Mouse (Mus musculus) right cerebral cortex, adult 18-20 months (tissue): ENCODE measurements at regions not wholly inside any gene's neighbourhood (a gene's known extent, or its start where the extent isn't known, plus 50 kb on each side); places are given as distances from the start of the nearest gene placed in this dataset.
"Not testable (repeated sequence)": the region's sequence is repeated elsewhere in the genome, so short reads cannot be mapped to it uniquely, and the experiment has no call there.

Experiments
- DNase-seq: peaks from one replicate; pipeline ENCODE4 v3.0.0; 2022; ENCODE audit warnings: mixed read lengths

GRCm38 (mm10) chr12:25579407-25579806, 482.5 kb upstream of the Id2 start:
- DNase-seq = peak; percentile 40

- peak; percentile 14 for DNase-seq
Observed at GRCm38 (mm10) chr12:25565131-25565530, 468.2 kb upstream of the Id2 start.

- DNase-seq = no peak
Observed at GRCm38 (mm10) chr12:25559601-25560000, 462.7 kb upstream of the Id2 start.

- DNase-seq = no peak
Observed at GRCm38 (mm10) chr12:25553656-25554055, 456.7 kb upstream of the Id2 start.

GRCm38 (mm10) chr12:25549735-25550134, 452.8 kb upstream of the Id2 start:
- DNase-seq = no peak

DNA sequence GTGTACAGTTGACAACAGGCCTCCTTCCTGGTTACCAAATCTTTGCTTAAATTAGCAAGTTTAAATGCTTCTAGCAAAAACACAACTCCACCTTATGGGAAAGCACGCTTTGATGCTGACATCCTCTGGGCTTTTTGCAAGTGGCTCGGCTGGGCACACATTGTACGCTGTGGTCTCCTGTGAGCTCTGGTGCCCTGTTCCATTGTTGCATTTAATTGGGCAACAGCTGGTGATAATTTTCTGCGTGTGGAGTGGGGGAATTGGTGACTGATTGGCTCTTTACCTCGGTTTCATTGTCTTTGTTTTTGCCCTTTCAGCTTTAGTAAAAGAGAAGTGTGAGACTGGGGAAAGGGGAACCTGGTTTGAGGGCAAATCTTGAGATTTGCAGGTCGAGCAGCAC, 447.3 kb upstream of the Id2 start:
- DNase-seq = no peak

DNA sequence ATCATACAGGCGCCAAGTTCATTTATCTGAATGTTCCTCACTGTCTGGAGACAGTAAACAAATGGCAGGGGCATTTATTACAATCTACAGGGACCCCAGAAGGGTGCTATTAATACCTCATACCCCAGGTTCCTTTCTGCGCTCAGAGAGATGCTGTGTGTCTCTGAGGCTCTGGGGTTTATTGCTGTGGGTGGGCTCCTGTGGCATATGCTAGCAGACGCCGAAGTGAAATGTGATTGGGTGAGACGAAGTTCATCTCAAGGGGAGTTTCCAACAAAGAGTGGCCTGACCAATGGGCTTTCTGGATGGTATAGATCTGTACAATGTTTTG, 437.6 kb upstream of the Id2 start:
- DNase-seq = no peak

GRCm38 (mm10) chr12:25533709-25534619, 437.0 kb upstream of the Id2 start:
- DNase-seq = no peak

DNA sequence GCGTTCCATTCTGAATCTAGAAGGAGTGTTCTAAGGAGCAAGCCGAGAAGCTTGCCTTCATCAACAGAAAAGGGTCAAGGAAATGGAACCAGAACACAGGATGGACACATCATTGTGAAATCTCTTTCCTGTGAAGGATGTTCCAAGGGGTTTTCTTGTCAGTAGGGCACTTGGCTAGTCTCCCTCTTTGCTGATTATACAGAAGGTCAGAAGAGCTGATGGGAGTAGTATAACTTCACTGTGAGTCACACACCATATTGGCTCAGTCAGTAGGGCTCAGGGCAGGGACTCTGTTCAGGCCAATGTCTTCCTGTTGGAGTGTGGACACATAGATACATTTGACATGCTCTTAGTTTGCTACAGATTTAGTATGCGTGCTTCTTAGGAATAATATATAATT, 433.5 kb upstream of the Id2 start:
- no peak for DNase-seq

- DNase-seq = no peak
Observed at GRCm38 (mm10) chr12:25529537-25529936, 432.6 kb upstream of the Id2 start.

GRCm38 (mm10) chr12:25526639-25527038, 429.7 kb upstream of the Id2 start:
- DNase-seq = peak; percentile 55

DNA sequence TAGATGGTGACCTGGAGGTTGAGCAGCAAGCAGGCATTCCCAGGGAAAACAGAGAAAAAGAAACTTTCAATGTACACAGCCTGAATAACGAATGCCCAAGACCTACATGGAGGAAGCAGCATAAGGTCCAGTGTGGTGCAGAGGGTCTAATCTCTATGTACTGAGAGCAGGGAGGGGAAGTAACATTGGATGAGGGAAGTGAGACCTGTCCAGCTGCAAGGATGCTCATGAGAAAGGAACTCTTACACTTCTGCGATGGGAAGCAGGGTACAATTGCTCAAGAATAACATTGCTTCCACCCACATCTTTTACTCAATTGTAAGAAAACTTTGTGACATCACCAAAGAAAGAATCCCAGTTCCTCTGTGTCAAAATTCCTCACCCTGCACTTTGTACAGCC, 419.8 kb upstream of the Id2 start:
- DNase-seq = no peak

- DNase-seq = no peak
Observed at GRCm38 (mm10) chr12:25513679-25514078, 416.7 kb upstream of the Id2 start.

GRCm38 (mm10) chr12:25509666-25510065, 412.7 kb upstream of the Id2 start:
- no peak for DNase-seq

GRCm38 (mm10) chr12:25493233-25493632, 396.3 kb upstream of the Id2 start:
- no peak for DNase-seq

- no peak for DNase-seq
Observed at GRCm38 (mm10) chr12:25492483-25493190, 395.7 kb upstream of the Id2 start.

- DNase-seq = no peak
Observed at GRCm38 (mm10) chr12:25475180-25475758, 378.3 kb upstream of the Id2 start.

DNA sequence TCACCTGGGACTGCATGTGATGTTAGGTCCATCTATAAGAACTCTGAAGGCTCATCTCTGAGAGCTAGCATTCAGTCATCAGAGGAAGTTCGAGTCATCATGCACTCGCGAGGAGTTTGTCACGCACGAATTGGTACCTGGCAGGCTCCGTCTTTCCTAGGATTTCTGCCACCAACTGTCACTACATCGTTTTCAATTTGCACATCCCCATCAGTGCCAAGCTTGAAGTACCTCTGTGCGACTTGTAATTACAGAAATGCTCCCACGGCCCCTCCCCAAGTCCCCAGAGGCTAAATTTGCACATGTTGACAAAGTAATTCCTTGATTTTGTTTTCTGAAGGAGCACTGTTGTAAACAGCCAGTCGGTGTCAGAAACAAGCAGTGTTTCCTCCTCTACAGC, 372.2 kb upstream of the Id2 start:
- no peak for DNase-seq

DNA sequence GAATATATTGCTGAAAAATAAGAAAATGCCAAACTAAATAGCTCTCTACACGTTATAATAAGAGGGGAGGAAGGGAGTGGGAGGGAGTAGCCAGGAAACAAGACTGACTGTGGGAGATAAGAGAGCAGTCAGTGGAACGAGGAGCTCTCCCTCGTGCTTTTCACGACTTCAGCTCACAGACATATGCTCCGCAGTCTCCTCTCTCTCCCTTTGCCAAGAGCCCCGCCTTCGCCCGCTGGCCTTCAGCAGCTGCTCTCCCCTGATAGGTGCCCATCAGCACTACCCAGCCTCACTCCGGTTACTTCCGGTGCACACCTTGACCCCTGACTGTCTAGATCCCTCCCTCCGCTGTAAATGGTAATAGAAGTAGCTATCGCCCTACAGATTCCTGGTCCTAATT, 370.8 kb upstream of the Id2 start:
- peak; percentile 71 for DNase-seq

DNA sequence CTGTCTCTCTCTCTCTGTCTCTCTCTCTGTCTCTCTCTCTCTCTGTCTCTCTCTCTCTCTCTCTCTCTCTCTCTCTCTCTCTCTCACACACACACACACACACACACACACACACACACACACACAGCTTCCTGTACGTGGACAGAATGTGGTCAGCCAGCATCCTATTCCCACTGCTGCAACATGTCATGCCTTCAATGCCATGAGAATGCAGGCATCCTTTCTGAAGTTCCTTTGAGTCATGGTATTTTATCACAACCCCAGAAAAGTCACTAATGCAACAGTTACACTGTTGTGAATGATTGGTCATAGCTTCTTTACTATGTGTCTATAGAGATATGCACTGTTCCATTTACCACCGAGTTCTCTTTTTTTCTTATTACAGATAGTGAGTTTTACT, 365.8 kb upstream of the Id2 start:
- DNase-seq = not testable (repeated sequence)

GRCm38 (mm10) chr12:25455281-25455989, 358.5 kb upstream of the Id2 start:
- DNase-seq = no peak

- no peak for DNase-seq
Observed at GRCm38 (mm10) chr12:25453356-25453755, 356.4 kb upstream of the Id2 start.

DNA sequence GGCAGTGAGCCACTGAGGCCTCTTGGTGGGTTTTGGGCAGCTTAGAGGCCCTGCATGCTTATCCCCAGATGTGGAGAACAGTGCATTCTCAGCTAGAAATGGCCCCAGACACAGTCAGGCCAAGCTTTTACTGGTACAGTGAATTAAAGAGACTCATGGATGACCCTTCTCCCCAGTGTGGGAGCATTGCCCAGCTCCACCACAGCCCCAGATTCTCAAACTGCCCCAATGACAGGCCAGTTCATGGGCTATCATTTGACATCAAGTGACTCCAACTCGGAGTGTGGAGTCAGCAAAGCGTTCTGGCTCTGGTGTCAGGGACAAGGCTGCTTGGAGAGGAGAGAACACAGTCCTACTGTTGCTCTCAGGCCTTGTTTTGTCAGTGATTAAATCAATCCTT, 354.2 kb upstream of the Id2 start:
- DNase-seq = no peak
